Mouse (Mus musculus) bone marrow macrophage, adult 2 months (primary cell): Measurements from ENCODE around the gene Ppp1r7.

Source experiments
- CTCF ChIP-seq: IDR thresholded peaks from 2 replicates; pipeline ENCODE4 v1.5.1; 2012; ENCODE audit warnings: low read depth, mild to moderate bottlenecking, low read length, moderate library complexity
- POLR2A ChIP-seq: IDR thresholded peaks from 2 replicates; pipeline ENCODE4 v1.6.1; 2012; ENCODE audit warnings: mild to moderate bottlenecking, low read depth, low read length, borderline replicate concordance

GRCm38 (mm10) chr1:93347176-93347575 lies 4.5 kb downstream of the Ppp1r7 start:
- TF ChIP-seq CTCF (no peak), POLR2A (no peak)
